Mouse (Mus musculus): ENCODE measurements around the gene Dact3.

DNA sequence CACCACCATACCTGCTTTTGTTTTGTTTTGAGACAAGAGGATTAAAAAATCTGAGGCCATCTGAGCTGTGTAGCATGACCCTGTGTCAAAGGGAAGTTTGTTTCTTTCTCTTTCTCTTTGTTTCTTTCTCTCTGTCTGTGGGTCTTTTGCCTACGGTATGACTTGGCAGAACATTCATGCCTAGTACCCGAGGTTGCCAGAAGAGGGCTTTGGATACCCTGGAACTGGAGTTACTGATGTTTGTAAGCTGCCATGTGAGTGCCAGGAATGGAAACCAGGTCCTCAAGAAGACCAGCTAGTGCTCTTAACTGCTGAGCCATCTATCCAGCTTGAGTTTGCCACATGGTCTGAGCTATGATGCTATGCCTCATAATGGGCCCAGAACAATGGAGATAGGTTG, 53.2 kb downstream of the Dact3 start:
- TF ChIP-seq POLR2A (IDR thresholded peaks at IDR 0.05; ENCODE audit: borderline replicate concordance, control insufficient read depth, low read depth, low read length) (no peak), CTCF (IDR thresholded peaks at IDR 0.05; ENCODE audit: control insufficient read depth, insufficient read depth, low read length) (no peak)

Data from bone marrow, adult 2 months (tissue).